Mouse (Mus musculus) olfactory bulb, adult 2 months (tissue): ENCODE data around the gene Ccdc57. TPM values are rescaled to one million over a fixed set of nuclear protein-coding genes. Genes with fewer than 3 reads are reported as not detected.

Source experiments
- H3K27ac ChIP-seq: fragments of 200-500 bp; 2 replicates; pipeline ENCODE4 v1.5.1; 2012; ENCODE audit warnings: low read depth, low read length; ENCODE audit not compliant: insufficient read depth
- H3K4me1 ChIP-seq: fragments of 200-500 bp; 2 replicates; pipeline ENCODE4 v1.6.1; 2012; ENCODE audit warnings: low read length; ENCODE audit not compliant: control insufficient read depth, insufficient read depth
- H3K4me3 ChIP-seq: fragments of 200-500 bp; 2 replicates; pipeline ENCODE4 v1.5.1; 2012; ENCODE audit warnings: mild to moderate bottlenecking, low read depth, low read length, moderate library complexity; ENCODE audit not compliant: insufficient read depth
- CTCF ChIP-seq: fragments of 200-500 bp; IDR thresholded peaks from 2 replicates; pipeline ENCODE4 v1.5.1; 2012; ENCODE audit warnings: low read depth, mild to moderate bottlenecking, low read length, moderate library complexity; ENCODE audit not compliant: insufficient read depth
- POLR2A ChIP-seq: fragments of 200-500 bp; IDR thresholded peaks from 2 replicates; pipeline ENCODE4 v1.6.1; 2012; ENCODE audit warnings: mild to moderate bottlenecking, low read depth, low read length, moderate library complexity; ENCODE audit not compliant: insufficient read depth
- WGBS: fragments of 180-500 bp; shearing (Covaris S2); methylation state at CpG from one replicate; pipeline ENCODE4 v1.1.7; 2018; 5-methylcytosine and 5-hydroxymethylcytosine counted together
- polyA plus RNA-seq: library from polyadenylated mRNA; stranded (reverse); fragments of >200 nt; gene quantifications from 2 replicates; pipeline ENCODE4 v1.2.4, GENCODE M21; 2012; ENCODE audit warnings: low replicate concordance; ENCODE audit not compliant: missing spikeins, insufficient read depth, insufficient read length

The Ccdc57 gene
- not detected in 2 replicates for polyA plus RNA-seq

GRCm38 (mm10) chr11:120932564-120933398 lies at the start of gene Ccdc57:
Gene Ccdc57 (minus strand): TSS chr11:120932872.
- no peak for TF ChIP-seq CTCF
- TF ChIP-seq POLR2A, result peak; percentile 41; the same call in 1 of the 2 replicates
- Histone ChIP-seq H3K27ac (peak within 1 kb of the TSS; percentile 76), H3K4me3 (peak within 1 kb of the TSS; percentile 85), H3K4me1 (peaks cover 9% of the 10 kb centered on the region)
- 8% methylated on average over 44 of the region's 44 CpGs for WGBS

DNA sequence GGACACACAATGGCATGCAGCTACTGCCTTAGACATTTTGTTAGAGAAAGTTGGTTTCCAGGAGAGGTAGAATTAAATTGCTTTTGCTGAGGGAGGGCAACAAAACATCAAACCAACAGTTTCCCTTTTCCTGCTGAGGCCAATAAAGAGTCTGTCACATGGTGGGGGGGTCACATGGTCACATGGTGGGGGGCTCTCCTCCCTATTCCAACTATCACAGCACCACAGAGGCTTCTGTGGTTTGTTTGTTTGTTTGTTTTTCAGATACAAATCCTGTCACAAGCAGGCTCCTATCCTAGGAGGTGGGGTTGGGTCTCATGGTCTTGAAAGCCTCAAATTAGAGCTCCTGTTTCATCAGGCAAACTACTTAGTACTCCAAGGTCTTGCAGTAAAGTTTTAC lies 49.8 kb upstream of the Ccdc57 start:
- Histone ChIP-seq H3K4me3 (no peak overlapping the region), H3K4me1 (peaks cover 7% of the 10 kb centered on the region), H3K27ac (no peak overlapping the region)
- TF ChIP-seq POLR2A, result no peak
- TF ChIP-seq CTCF, result no peak

GRCm38 (mm10) chr11:120981661-120982060 lies 49.0 kb upstream of the Ccdc57 start:
- 57% methylated on average over 4 of the region's 4 CpGs for WGBS
- H3K27ac ChIP-seq, result no peak overlapping the region
- H3K4me1 ChIP-seq, result peaks cover 7% of the 10 kb centered on the region
- no peak overlapping the region for H3K4me3 ChIP-seq
- TF ChIP-seq CTCF, result no peak

DNA sequence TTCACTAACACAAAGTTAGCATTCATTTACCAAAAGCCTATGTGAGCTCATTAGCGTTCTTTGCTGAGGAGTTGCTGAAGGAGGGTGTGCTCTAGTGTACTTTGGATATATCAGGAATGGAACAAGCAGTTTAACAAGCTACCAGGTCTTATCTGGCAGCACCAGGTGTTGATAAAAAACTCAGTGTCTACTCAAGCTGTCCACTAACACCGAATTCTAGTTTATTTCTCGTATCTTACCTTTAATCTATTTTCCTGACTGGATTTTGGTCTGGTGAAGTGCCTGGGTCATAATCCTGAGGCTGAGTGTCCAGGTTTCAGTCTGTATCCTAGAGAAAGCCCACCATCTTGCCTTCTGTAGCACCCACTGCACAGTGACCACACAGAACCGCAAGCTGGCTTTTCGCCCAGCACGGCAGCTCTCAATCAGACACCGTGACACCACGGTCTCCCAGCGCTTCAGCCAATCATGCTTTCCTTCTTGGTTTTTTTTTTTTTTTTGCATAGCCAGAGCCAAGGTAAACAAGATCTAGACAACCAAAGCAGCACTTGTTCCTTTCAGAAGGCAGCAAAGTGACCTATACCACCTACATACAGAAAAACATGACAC lies 47.9 kb upstream of the Ccdc57 start:
- WGBS, result 71% methylated on average over 9 of the region's 9 CpGs
- no peak overlapping the region for H3K27ac ChIP-seq
- TF ChIP-seq CTCF (no peak), POLR2A (no peak)
- H3K4me3 ChIP-seq, result no peak overlapping the region
- peaks cover 7% of the 10 kb centered on the region for H3K4me1 ChIP-seq

DNA sequence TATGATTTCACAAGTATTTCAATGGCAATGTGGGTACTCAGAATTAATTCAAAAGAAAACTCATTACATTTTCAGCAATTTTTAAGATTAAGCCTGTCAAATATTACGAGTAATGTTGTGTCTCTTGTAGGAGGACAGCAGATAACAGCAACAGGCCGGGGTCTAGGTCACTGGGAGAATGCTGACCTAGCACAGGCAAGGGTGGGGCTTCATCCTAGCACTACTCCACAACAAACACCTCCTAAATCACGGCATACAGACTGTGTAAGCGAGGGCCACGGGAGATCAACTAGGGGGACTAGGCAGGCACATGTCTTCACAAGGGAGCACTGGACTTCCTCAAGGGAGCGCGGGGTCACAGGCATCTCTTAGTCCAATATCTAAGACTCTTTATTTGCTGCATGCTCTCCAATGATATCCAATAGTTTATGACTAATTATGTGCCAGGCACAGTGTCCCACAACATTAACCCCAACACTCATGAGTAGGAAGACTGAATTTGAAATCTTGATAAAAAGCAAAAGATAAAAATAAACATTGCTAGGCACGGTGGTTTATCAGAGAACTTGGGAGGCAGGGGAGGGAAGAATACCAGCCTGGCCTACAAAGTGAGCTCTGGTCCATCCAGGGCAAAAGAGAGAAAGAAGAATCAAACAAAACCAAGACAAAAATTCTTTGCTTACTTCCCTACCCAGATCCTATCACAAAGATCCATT lies 47.2 kb upstream of the Ccdc57 start:
- 78% methylated on average over 8 of the region's 8 CpGs for WGBS
- Histone ChIP-seq H3K4me3 (no peak overlapping the region), H3K27ac (no peak overlapping the region), H3K4me1 (peaks cover 7% of the 10 kb centered on the region)
- TF ChIP-seq CTCF, result no peak
- no peak for TF ChIP-seq POLR2A

DNA sequence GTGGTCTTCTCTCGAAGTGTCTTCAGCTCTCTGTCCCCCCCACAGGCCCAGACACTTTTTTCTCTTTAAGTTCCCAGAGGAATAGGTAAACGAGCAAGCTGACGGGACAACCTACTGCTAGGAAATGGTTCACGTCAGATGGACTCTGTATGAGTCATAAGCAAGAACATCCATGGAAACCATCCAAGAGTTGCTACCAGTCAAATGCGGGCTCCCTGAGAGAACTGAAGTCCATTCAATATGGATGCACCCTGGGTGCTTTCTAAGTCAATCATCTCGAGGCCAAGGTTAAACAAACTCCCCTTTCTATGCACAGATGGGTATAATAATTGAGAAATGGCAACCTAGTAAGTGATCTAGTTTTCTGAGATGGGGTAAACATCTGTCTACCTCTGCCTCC lies 40.6 kb upstream of the Ccdc57 start:
- WGBS, result 48% methylated on average over 6 of the region's 6 CpGs
- TF ChIP-seq CTCF (no peak), POLR2A (no peak)
- H3K4me1 ChIP-seq, result peaks cover 6% of the 10 kb centered on the region
- no peak overlapping the region for H3K27ac ChIP-seq
- no peak overlapping the region for H3K4me3 ChIP-seq

- H3K27ac ChIP-seq, result no peak overlapping the region
- no peak for TF ChIP-seq CTCF
- TF ChIP-seq POLR2A, result no peak
- 92% methylated on average over 5 of the region's 5 CpGs for WGBS
- peaks cover 8% of the 10 kb centered on the region for H3K4me1 ChIP-seq
- H3K4me3 ChIP-seq, result no peak overlapping the region
Measured at GRCm38 (mm10) chr11:120971237-120971636, 38.6 kb upstream of the Ccdc57 start.

GRCm38 (mm10) chr11:120969742-120970141 lies 37.1 kb upstream of the Ccdc57 start:
- H3K27ac ChIP-seq, result no peak overlapping the region
- peaks cover 14% of the 10 kb centered on the region for H3K4me1 ChIP-seq
- WGBS, result 78% methylated on average over 5 of the region's 5 CpGs
- TF ChIP-seq CTCF (no peak), POLR2A (no peak)
- H3K4me3 ChIP-seq, result no peak overlapping the region

- TF ChIP-seq POLR2A (no peak), CTCF (no peak)
- Histone ChIP-seq H3K27ac (no peak overlapping the region), H3K4me3 (no peak overlapping the region), H3K4me1 (peaks cover 15% of the 10 kb centered on the region)
- 67% methylated on average over 4 of the region's 4 CpGs for WGBS
Measured at GRCm38 (mm10) chr11:120965587-120965986, 32.9 kb upstream of the Ccdc57 start.
